Mouse (Mus musculus) neural tube, embryonic 13.5 days (tissue): ENCODE data around the gene Sar1a. TPM values are rescaled to one million over a fixed set of nuclear protein-coding genes. Genes with fewer than 3 reads are reported as not detected.

ENCODE experiments used
- ATAC-seq: fragments of 200-750 bp; cut with Nextera tagmentation; 2 replicates; pipeline ENCODE4 v1.8.0; 2017; ENCODE audit warnings: low read depth, mild to moderate bottlenecking, moderate TSS enrichment, moderate library complexity
- H3K27ac ChIP-seq: fragments of 300-500 bp; sonication (generic); replicated peaks from 2 replicates; pipeline ENCODE4 v1.5.1; 2015; ENCODE audit warnings: moderate library complexity, mild to moderate bottlenecking, inconsistent platforms
- H3K27me3 ChIP-seq: fragments of 300-500 bp; sonication (generic); 2 replicates; pipeline ENCODE4 v1.6.1; 2015; ENCODE audit warnings: mild to moderate bottlenecking, inconsistent platforms
- H3K36me3 ChIP-seq: fragments of 300-500 bp; sonication (generic); 2 replicates; pipeline ENCODE4 v1.6.1; 2015; ENCODE audit warnings: mild to moderate bottlenecking, inconsistent platforms
- H3K4me1 ChIP-seq: fragments of 300-500 bp; sonication (generic); replicated peaks from 2 replicates; pipeline ENCODE4 v1.6.1; 2015; ENCODE audit warnings: inconsistent platforms
- H3K4me2 ChIP-seq: fragments of 300-500 bp; sonication (generic); 2 replicates; pipeline ENCODE4 v1.6.1; 2015; ENCODE audit warnings: inconsistent platforms, mild to moderate bottlenecking, moderate library complexity
- H3K4me3 ChIP-seq: fragments of 300-500 bp; sonication (generic); 2 replicates; pipeline ENCODE4 v1.5.1; 2015; ENCODE audit warnings: mild to moderate bottlenecking, inconsistent platforms
- H3K9ac ChIP-seq: fragments of 300-500 bp; sonication (generic); 2 replicates; pipeline ENCODE4 v1.6.1; 2015; ENCODE audit warnings: moderate library complexity, mild to moderate bottlenecking, inconsistent platforms
- H3K9me3 ChIP-seq: fragments of 300-500 bp; sonication (generic); 2 replicates; pipeline ENCODE4 v1.6.1; 2016; ENCODE audit warnings: inconsistent platforms
- WGBS: fragments of 180-500 bp; shearing (Covaris S2); methylation state at CpG from one replicate; pipeline ENCODE4 v1.1.7; 2015; 5-methylcytosine and 5-hydroxymethylcytosine counted together
- polyA plus RNA-seq: library from polyadenylated mRNA; unstranded; fragments of >200 nt; fragmentation: Nextera tagmentation; extraction: Ambion mirVana; gene quantifications from 2 replicates; pipeline ENCODE4 v1.2.1, GENCODE M21; 2015

Gene Sar1a
- polyA plus RNA-seq, 1 experiment from 2014 or later, result 192 TPM

DNA sequence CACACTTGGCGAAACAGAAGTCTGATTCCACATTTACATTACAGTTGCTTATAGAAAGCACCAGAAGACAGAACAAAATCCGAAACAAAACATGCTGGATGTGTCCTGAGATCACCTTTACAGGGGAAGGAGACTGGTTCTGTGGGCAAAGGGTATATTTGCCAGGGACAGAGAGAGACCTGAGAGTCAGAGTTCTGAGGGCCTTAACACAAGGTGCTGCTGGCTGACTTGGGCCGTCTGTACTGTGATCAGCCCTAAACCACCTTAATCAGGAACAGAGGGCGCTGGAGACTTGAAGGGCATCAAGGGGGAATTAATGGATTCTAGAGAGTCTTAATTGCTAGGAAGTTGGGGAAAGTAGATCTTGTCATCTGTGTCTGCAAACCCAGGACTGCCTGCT, 13.5 kb downstream of the Sar1a start:
- Histone ChIP-seq H3K4me3 (no peak overlapping the region), H3K27me3 (no peaks in the 10 kb centered on the region), H3K4me2 (no peak overlapping the region), H3K36me3 (peaks cover 67% of the 10 kb centered on the region), H3K4me1 (peaks cover 25% of the 10 kb centered on the region), H3K9me3 (no peaks in the 10 kb centered on the region), H3K9ac (no peak overlapping the region), H3K27ac (no peak overlapping the region)
- no peak for ATAC-seq
- WGBS, result 87% methylated on average over 4 of the region's 4 CpGs

DNA sequence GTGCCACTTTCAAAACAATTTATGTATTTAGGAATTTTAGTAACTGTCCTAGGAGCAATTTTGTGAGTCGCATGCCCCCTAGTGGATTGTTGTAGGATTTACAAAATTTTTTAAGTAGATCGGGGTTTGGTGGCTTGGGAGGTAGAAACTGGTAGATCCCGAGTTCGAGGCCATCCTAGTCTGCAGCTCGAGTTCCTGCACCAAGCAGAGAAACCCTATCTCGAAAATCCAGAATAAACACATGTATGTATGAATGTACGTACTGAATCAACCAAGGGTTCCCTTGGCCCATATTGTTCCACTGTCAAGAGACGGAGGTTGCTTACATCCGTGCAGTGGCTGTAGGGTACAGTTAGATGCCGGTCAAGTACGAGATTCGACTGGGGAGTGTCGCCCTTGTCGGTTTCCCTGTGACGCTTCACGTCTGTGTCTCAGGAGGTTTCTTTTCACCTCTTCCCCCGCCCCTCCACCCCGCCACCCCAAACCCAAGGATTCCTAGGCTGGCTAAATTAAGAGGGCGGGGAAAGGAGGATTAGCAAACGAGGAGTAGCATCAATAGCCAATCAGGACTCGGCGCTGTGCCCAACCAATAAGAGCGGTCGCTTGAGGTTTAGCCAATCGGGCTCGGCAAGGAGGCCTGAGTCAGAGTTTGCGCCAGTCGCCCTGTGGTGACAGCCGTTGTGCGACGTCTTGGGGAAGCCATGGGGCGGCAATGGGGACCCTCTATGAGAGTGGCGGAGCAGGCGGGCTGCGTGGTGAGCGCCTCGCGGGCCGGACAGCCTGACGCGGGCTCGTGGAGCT, 15.0 kb downstream of the Sar1a start, which contains the start of gene Tysnd1:
Tysnd1 (plus strand) TSS at position 645 of the 801 bp plus-strand sequence.
- WGBS, result 1% methylated on average over 42 of the region's 42 CpGs
- Histone ChIP-seq H3K9ac (peak within 1 kb of the TSS; percentile 78), H3K27ac (peak within 1 kb of the TSS; percentile 39), H3K9me3 (no peaks in the 10 kb centered on the region), H3K4me3 (peak within 1 kb of the TSS; percentile 85), H3K4me1 (peaks cover 31% of the 10 kb centered on the region), H3K27me3 (no peaks in the 10 kb centered on the region), H3K4me2 (peak within 1 kb of the TSS; percentile 100), H3K36me3 (peaks cover 61% of the 10 kb centered on the region)
- ATAC-seq, result peak; percentile 98

DNA sequence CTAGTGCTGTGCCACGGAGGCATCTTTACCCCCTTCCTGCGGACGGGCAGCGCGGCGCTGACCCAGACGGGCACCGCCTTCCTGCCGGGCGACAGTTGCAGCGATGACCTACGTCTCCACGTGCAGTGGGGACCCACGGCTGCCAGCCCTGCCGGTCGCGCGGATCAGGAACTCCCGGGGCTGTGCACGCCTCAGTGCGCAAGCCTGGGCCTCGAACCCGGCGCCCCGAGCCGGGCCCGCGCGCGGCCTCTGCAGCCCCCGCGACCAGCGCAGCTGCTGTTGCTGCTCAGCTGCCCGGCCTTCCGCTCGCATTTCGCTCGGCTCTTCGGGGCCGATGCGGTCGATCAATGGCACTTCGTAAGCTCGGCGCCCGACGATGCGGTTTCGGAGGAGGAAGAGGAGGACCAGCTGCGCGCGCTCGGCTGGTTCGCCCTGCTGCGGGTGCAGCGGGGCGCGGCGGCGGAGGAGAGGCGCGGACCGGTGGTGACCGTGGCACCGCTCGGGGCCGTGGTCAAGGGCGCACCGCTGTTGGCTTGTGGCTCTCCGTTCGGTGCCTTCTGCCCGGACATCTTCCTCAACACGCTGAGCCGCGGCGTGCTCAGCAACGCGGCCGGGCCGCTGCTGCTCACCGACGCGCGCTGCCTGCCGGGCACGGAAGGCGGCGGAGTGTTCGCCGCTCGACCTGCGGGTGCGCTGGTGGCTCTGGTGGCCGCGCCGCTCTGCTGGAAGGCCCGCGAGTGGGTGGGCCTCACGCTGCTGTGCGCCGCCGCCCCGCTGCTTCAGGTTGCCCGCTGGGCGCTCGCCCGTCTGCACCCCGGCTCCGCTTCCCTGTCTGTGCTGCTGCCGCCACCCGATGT, 15.8 kb downstream of the Sar1a start:
- Histone ChIP-seq H3K27ac (peak overlapping the region; percentile 34), H3K4me1 (peaks cover 31% of the 10 kb centered on the region), H3K27me3 (no peaks in the 10 kb centered on the region), H3K36me3 (peaks cover 52% of the 10 kb centered on the region), H3K4me3 (peak overlapping the region; percentile 85), H3K9ac (peak overlapping the region; percentile 78), H3K9me3 (no peaks in the 10 kb centered on the region), H3K4me2 (peak overlapping the region; percentile 100)
- under 1% methylated on average over 111 of the region's 111 CpGs for WGBS
- peak; percentile 47 for ATAC-seq

DNA sequence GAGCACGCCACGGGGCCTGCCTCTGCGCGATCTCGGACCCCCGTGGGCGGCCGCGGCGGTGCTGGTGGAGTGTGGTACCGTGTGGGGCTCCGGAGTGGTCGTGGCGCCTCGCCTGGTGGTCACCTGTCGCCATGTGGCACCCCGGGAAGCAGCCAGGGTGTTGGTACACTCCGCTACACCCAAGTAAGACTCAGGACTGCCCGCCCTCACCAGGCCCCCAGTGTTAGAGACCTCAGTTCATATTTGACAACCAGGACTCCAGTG, 16.4 kb downstream of the Sar1a start:
- ATAC-seq, result no peak
- H3K36me3 ChIP-seq, result peaks cover 50% of the 10 kb centered on the region
- no peaks in the 10 kb centered on the region for H3K27me3 ChIP-seq
- H3K9ac ChIP-seq, result peak overlapping the region; percentile 78
- no peaks in the 10 kb centered on the region for H3K9me3 ChIP-seq
- H3K4me1 ChIP-seq, result peaks cover 31% of the 10 kb centered on the region
- WGBS, result 13% methylated on average over 19 of the region's 19 CpGs
- H3K4me3 ChIP-seq, result peak overlapping the region; percentile 85
- H3K27ac ChIP-seq, result no peak overlapping the region
- peak overlapping the region; percentile 100 for H3K4me2 ChIP-seq

DNA sequence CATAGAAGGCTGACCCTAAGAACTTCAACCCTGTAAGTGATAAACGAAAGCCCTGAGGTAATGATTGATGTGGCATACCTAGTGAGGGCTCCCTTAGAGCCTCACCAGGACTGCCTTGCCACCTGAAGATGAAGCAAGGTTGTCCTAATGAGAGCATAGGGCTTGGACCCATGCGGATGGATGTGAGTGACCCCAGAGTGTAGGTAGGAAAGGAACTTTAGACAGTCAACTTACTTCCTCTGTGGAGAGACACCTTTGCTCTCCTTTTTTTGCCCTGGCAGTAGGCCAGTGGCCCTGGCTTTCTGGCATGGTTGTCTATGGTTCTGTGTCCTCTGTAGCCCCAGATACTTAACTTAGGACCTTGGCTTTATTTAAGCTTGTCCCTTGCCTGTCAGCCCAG, 16.9 kb downstream of the Sar1a start:
- H3K9ac ChIP-seq, result peak overlapping the region; percentile 78
- H3K4me2 ChIP-seq, result peak overlapping the region; percentile 100

DNA sequence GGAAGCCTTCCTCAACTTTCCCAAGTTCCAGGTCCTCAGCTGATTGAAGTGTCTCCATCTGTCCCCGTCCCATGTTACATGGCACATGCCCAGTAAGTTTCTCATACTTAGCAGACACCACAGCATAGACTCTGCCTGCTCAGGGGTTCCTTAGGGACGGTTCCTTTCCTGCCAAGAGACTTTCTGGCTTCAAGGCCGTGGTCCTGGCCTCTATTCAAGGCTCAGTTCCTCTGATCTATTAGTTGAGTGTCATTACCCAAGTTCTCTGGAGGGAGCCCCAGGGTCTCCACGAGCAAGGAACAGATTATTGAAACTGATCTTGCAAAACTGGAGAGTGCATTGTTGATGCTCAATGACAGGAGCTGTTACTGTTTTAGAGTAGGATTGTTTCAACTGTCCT, 24.6 kb downstream of the Sar1a start:
- Histone ChIP-seq H3K4me3 (no peak overlapping the region), H3K4me2 (no peak overlapping the region), H3K27me3 (no peaks in the 10 kb centered on the region), H3K9ac (no peak overlapping the region), H3K4me1 (no peaks in the 10 kb centered on the region), H3K36me3 (peaks cover 31% of the 10 kb centered on the region), H3K27ac (no peak overlapping the region), H3K9me3 (no peaks in the 10 kb centered on the region)
- ATAC-seq, result no peak
- WGBS, result 82% methylated on average over 4 of the region's 4 CpGs

More for the DNA sequence above, 16.9 kb downstream of the Sar1a start:
- no peaks in the 10 kb centered on the region for H3K27me3 ChIP-seq
- peaks cover 31% of the 10 kb centered on the region for H3K4me1 ChIP-seq
- H3K9me3 ChIP-seq, result no peaks in the 10 kb centered on the region
- no peak overlapping the region for H3K27ac ChIP-seq
- ATAC-seq, result no peak
- 93% methylated on average over 2 of the region's 2 CpGs for WGBS
- peaks cover 50% of the 10 kb centered on the region for H3K36me3 ChIP-seq
- peak overlapping the region; percentile 85 for H3K4me3 ChIP-seq

DNA sequence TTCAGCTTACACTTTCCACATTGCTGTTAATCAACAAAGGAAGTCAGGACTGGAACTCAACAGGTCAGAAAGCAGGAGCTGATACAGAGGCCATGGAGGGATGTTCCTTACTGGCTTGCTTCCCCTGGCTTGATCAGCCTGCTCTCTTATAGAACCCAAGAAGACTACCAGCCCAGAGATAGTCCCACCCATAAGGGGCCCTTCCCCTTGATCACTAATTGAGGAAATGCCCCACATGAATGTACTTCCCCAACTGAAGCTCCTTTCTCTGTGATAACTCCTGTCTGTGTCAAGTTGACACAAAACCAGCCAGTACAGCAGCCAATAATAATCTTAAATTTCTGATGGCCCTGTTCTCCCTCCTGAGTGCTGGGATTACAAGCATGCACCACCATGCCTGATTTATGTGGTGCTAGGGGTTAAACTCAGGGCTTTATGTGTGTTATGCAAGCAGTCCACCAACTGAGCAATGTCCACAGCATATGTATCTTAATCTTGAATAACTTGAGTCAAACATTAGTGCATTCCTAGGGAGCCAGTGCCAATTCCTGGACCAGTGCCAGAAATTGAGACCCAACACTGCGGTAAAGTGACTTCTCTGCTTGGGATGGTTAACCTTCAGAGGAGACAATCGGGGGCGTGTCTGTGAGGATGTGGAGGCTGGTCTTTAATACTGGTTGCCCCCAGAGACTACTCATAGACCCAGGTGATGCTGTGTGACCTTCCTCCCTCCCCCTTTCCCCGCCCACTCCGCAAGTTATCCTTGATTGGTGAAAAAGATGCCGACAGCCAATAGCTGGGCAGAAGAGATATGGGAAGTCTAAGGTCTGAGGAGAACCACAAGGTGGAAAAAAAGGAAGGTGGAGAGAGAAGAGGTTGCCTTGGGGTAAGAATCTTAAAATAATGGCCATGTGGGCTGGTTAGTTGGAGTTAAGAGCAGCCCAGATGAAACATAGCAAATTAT, 26.6 kb downstream of the Sar1a start:
- H3K27ac ChIP-seq, result no peak overlapping the region
- H3K4me2 ChIP-seq, result no peak overlapping the region
- H3K36me3 ChIP-seq, result peaks cover 25% of the 10 kb centered on the region
- H3K9me3 ChIP-seq, result no peaks in the 10 kb centered on the region
- H3K27me3 ChIP-seq, result no peaks in the 10 kb centered on the region
- no peak for ATAC-seq
- no peak overlapping the region for H3K4me3 ChIP-seq
- no peaks in the 10 kb centered on the region for H3K4me1 ChIP-seq
- no peak overlapping the region for H3K9ac ChIP-seq
- 80% methylated on average over 6 of the region's 6 CpGs for WGBS

DNA sequence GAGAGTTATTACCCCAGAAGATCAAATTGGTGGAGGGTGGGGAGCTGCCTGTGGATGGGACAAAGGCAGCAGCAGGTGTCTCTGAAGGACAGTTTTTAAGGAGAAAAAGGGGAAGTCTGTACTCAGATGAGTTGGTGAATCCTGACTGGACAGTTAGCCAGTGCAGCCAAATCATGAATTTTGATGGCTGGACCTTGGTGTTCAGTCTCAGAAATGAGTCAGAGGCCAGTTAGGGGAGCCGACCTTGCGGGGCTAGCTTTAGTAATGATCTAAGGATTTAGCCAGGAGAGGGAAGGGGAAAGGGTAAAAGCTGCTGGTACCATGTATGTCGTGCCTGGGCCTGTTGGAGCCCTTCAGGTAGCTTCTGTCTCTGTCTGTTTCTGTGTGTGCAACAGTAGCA, 33.5 kb downstream of the Sar1a start:
- ATAC-seq, result no peak
- 76% methylated on average over 3 of the region's 3 CpGs for WGBS
- H3K27me3 ChIP-seq, result peaks cover 19% of the 10 kb centered on the region; the same call in 1 of the 2 replicates

DNA sequence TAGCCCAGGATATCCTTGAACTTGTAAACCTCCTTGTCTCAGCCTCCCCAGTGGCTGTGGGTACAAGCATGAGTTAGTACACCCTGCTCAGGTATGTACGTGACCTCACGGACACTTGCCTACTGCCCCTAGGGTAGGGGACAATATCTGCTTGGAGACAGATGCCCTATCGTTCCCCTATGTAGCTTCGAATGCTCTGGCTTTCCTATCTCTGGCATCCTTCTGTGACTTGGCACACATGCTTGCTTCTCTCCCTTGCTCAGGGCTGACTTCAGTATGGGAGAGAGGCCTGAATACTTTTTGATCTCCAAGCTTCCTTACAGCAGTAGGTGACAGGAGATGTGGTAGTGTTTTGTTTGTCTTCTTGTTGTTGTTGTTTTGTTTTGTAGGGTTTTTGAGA, 34.0 kb downstream of the Sar1a start:
- no peak overlapping the region for H3K4me3 ChIP-seq
- no peak overlapping the region for H3K4me2 ChIP-seq
- no peak overlapping the region for H3K27ac ChIP-seq
- no peaks in the 10 kb centered on the region for H3K36me3 ChIP-seq
- peaks cover 11% of the 10 kb centered on the region for H3K4me1 ChIP-seq
- 94% methylated on average over 4 of the region's 4 CpGs for WGBS
- no peak overlapping the region for H3K9ac ChIP-seq
- peaks cover 19% of the 10 kb centered on the region; the same call in 1 of the 2 replicates for H3K27me3 ChIP-seq
- H3K9me3 ChIP-seq, result no peaks in the 10 kb centered on the region
- ATAC-seq, result no peak

More for the DNA sequence above, 33.5 kb downstream of the Sar1a start:
- Histone ChIP-seq H3K9me3 (no peaks in the 10 kb centered on the region), H3K4me1 (peaks cover 11% of the 10 kb centered on the region), H3K36me3 (no peaks in the 10 kb centered on the region), H3K27ac (no peak overlapping the region), H3K9ac (no peak overlapping the region), H3K4me2 (no peak overlapping the region), H3K4me3 (no peak overlapping the region)

DNA sequence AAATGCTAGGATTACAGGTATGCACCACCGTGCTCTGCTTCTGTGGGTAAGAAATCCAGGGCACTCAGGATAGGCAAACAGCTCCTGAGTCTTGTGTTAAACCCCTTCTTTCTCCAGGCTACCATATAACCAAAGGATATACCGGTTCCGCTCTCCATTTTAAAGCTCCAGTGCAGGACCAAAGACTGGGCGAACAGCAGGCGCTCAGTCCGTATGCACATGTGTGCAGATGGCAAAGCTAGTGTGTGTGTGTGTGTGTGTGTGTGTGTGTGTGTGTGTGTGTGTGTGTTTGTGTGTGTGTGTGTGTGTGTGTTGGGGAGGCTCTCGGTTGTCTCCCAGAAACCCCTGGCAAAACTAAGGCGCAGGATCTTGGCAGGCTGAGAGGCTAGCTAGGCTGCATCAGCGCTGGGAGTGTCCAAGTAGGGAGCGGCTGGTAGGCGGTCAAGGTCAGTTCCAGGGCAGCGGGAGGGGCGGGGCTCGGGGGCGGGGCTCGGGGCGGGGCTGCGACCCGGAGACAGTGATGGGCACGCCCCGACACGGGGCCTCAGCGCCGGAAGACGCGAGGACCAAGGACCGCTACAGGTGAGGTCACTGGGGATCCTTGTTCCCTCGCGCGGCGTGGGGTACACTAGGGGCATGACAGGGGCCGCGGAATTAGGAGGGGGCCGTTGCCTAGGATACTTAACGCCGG, 34.8 kb downstream of the Sar1a start, which contains the start of gene Aifm2:
Aifm2 (plus strand) TSS at position 493 of the 691 bp plus-strand sequence.
- ATAC-seq, result peak; percentile 89
- WGBS, result 10% methylated on average over 36 of the region's 36 CpGs

DNA sequence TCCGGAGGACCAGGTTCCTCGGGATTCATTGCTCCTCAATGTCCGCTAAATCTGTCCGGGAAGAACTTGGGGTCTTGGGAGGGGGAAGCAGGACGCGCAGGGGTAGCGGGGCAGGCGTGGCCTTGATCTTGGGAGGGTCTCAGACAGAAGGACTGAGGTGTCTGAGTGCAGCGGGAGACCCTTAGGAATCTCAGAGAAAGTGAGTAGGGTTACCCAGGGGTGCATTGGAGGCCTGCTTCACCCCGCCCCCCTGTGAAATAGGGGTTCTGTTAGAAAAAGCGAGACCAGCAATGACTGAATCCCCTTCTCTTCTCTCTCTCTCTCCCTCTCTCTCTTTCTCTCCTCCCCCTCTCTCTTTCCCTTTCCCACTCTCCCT, 35.4 kb downstream of the Sar1a start:
- WGBS, result 3% methylated on average over 11 of the region's 11 CpGs
- peaks cover 11% of the 10 kb centered on the region for H3K4me1 ChIP-seq
- peaks cover 19% of the 10 kb centered on the region; the same call in 1 of the 2 replicates for H3K27me3 ChIP-seq
- H3K4me3 ChIP-seq, result peak overlapping the region; percentile 51
- H3K27ac ChIP-seq, result no peak overlapping the region
- no peaks in the 10 kb centered on the region for H3K9me3 ChIP-seq
- H3K4me2 ChIP-seq, result peak overlapping the region; percentile 84
- no peaks in the 10 kb centered on the region for H3K36me3 ChIP-seq
- peak; percentile 57; the same call in 1 of the 2 replicates for ATAC-seq
- H3K9ac ChIP-seq, result peak overlapping the region; percentile 71

More for the DNA sequence above, 34.8 kb downstream of the Sar1a start, which contains the start of gene Aifm2:
- peak within 1 kb of the TSS; percentile 51 for H3K4me3 ChIP-seq
- peaks cover 19% of the 10 kb centered on the region; the same call in 1 of the 2 replicates for H3K27me3 ChIP-seq
- H3K9ac ChIP-seq, result peak within 1 kb of the TSS; percentile 71
- H3K36me3 ChIP-seq, result no peaks in the 10 kb centered on the region
- no peaks in the 10 kb centered on the region for H3K9me3 ChIP-seq
- no peak within 1 kb of the TSS for H3K27ac ChIP-seq
- peak within 1 kb of the TSS; percentile 84 for H3K4me2 ChIP-seq
- peaks cover 11% of the 10 kb centered on the region for H3K4me1 ChIP-seq
